Mouse (Mus musculus) embryonic facial prominence, embryonic 12.5 days (tissue): ENCODE measurements around the gene Senp2. TPM values are rescaled to one million over a fixed set of nuclear protein-coding genes. Genes with fewer than 3 reads are reported as not detected.
A peak's percentile ranks its signal among the peaks of the same experiment; 100 is the strongest.
"Not testable (repeated sequence)": the region's sequence is repeated elsewhere in the genome, so short reads cannot be mapped to it uniquely, and the experiment has no call there.

Experiments used
- ATAC-seq: fragments of 200-750 bp; cut with Nextera tagmentation; 2 replicates; pipeline ENCODE4 v1.8.0; 2017; ENCODE audit not compliant: insufficient number of reproducible peaks, insufficient read depth, low FRiP score, low TSS enrichment
- H3K27ac ChIP-seq: fragments of 300-500 bp; sonication (generic); 2 replicates; pipeline ENCODE4 v1.5.1; 2016; ENCODE audit warnings: mild to moderate bottlenecking
- H3K27me3 ChIP-seq: fragments of 300-500 bp; sonication (generic); 2 replicates; pipeline ENCODE4 v1.6.1; 2016; ENCODE audit warnings: mild to moderate bottlenecking, moderate library complexity
- H3K36me3 ChIP-seq: fragments of 300-500 bp; sonication (generic); 2 replicates; pipeline ENCODE4 v1.6.1; 2016; ENCODE audit warnings: mild to moderate bottlenecking
- H3K4me1 ChIP-seq: fragments of 300-500 bp; sonication (generic); 2 replicates; pipeline ENCODE4 v1.6.1; 2016
- H3K4me2 ChIP-seq: fragments of 300-500 bp; sonication (generic); replicated peaks from 2 replicates; pipeline ENCODE4 v1.6.1; 2016; ENCODE audit warnings: mild to moderate bottlenecking, moderate library complexity
- H3K4me3 ChIP-seq: fragments of 300-500 bp; sonication (generic); 2 replicates; pipeline ENCODE4 v1.5.1; 2016; ENCODE audit warnings: mild to moderate bottlenecking
- H3K9ac ChIP-seq: fragments of 300-500 bp; sonication (generic); 2 replicates; pipeline ENCODE4 v1.6.1; 2016; ENCODE audit warnings: mild to moderate bottlenecking, moderate library complexity
- H3K9me3 ChIP-seq: fragments of 300-500 bp; sonication (generic); 2 replicates; pipeline ENCODE4 v1.6.1; 2016; ENCODE audit warnings: mild to moderate bottlenecking, moderate library complexity
- WGBS: fragments of 180-500 bp; shearing (Covaris S2); methylation state at CpG from one replicate; pipeline ENCODE4 v1.1.7; 2016; 5-methylcytosine and 5-hydroxymethylcytosine counted together
- polyA plus RNA-seq: library from polyadenylated mRNA; unstranded; fragments of >200 nt; fragmentation: Nextera tagmentation; extraction: Ambion mirVana; gene quantifications from 2 replicates; pipeline ENCODE4 v1.2.1, GENCODE M21; 2016

Senp2 gene
- 62.7 and 68.3 TPM in 2 replicates for polyA plus RNA-seq

GRCm38 (mm10) chr16:22009099-22009584 lies at the start of gene Senp2:
Senp2 (plus strand) TSS chr16:22009484.
- Histone ChIP-seq H3K27me3 (no peaks in the 10 kb centered on the region), H3K9me3 (no peaks in the 10 kb centered on the region), H3K4me3 (peak within 1 kb of the TSS; percentile 98), H3K36me3 (no peaks in the 10 kb centered on the region), H3K4me2 (peak within 1 kb of the TSS; percentile 70), H3K27ac (peak within 1 kb of the TSS; percentile 81), H3K9ac (peak within 1 kb of the TSS; percentile 94), H3K4me1 (peaks cover 12% of the 10 kb centered on the region)
- under 1% methylated on average over 34 of the region's 45 CpGs for WGBS
- ATAC-seq, result peak; percentile 98

GRCm38 (mm10) chr16:21965576-21965975 lies 43.7 kb upstream of the Senp2 start:
- Histone ChIP-seq H3K4me1 (no peaks in the 10 kb centered on the region), H3K27ac (no peak overlapping the region), H3K36me3 (no peaks in the 10 kb centered on the region), H3K9ac (no peak overlapping the region), H3K4me3 (no peak overlapping the region), H3K4me2 (no peak overlapping the region), H3K9me3 (no peaks in the 10 kb centered on the region), H3K27me3 (no peaks in the 10 kb centered on the region)
- WGBS, result 75% methylated on average over 3 of the region's 3 CpGs
- no peak for ATAC-seq

GRCm38 (mm10) chr16:21969874-21970273 lies 39.4 kb upstream of the Senp2 start:
- Histone ChIP-seq H3K9me3 (no peaks in the 10 kb centered on the region), H3K9ac (no peak overlapping the region), H3K4me3 (no peak overlapping the region), H3K27me3 (no peaks in the 10 kb centered on the region), H3K4me1 (no peaks in the 10 kb centered on the region), H3K36me3 (no peaks in the 10 kb centered on the region), H3K4me2 (no peak overlapping the region), H3K27ac (no peak overlapping the region)
- no peak for ATAC-seq
- WGBS, result 71% methylated on average over 5 of the region's 5 CpGs

DNA sequence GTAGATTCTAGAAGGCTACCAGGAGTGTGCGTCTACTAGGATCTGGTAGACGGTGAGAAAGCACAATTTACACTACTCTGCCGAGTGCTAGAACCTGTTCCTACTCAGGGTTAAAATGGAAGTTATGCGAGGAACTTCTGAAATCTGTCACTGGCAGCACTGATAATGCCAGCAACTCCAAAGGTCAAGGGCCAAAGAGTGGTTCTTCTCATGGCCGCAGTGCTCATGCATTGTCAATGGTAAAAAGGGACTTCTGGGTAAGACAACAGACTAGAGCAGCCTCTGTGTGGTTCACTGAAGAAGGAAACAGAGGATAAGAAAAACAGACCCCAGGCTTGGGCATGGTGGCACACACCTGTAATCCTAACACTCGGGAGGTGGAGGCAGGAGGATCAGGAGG lies 38.7 kb upstream of the Senp2 start:
- Histone ChIP-seq H3K36me3 (no peaks in the 10 kb centered on the region), H3K9me3 (no peaks in the 10 kb centered on the region), H3K4me2 (no peak overlapping the region), H3K4me1 (no peaks in the 10 kb centered on the region), H3K27ac (no peak overlapping the region), H3K27me3 (peaks cover 3% of the 10 kb centered on the region; the same call in 1 of the 2 replicates), H3K9ac (no peak overlapping the region), H3K4me3 (no peak overlapping the region)
- no peak for ATAC-seq
- WGBS, result 85% methylated on average over 6 of the region's 6 CpGs

DNA sequence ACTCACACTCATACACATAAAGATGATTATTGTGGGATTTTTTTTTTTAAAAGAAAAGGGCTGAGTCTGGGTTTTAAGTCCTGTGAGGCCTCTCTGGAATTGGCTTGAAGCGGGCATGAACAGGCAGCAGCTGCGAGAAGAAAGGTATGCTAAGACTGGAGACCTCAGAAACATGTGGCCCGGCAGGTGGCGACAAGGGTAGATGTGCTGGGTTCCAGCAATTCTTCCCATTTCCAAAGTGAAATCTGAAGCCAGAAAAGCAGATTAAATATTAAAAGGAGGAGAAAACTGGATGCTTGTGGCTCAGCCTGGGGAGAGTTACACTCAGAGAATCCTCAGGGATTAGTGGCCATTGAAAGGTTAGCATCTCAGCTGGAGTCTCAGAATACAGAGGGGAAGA lies 37.8 kb upstream of the Senp2 start:
- Histone ChIP-seq H3K36me3 (no peaks in the 10 kb centered on the region), H3K9me3 (no peaks in the 10 kb centered on the region), H3K4me3 (no peak overlapping the region), H3K9ac (no peak overlapping the region), H3K4me2 (no peak overlapping the region), H3K4me1 (peaks cover 6% of the 10 kb centered on the region), H3K27me3 (peaks cover 11% of the 10 kb centered on the region), H3K27ac (no peak overlapping the region)
- no peak for ATAC-seq
- WGBS, result 42% methylated on average over 4 of the region's 4 CpGs

DNA sequence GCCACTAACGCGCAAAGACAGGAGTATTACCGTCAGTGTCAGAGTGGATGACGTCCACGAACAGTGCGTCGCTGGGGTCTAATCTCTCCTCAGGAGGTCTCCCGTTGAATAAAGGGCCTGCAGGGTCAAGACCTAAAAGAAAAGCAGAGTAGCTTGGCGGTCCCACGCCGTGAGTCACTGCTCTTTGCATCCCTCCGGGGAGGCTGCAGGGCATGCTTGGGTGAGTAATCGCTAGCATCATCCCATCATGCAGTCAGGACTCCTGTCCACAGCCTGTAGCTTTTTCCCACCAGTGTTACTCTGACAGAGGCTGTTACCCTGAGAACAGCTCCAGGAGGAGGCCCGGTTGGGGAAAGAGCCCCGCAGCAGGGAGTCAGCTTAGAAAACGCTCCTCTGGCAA lies 33.1 kb upstream of the Senp2 start:
- no peak for ATAC-seq
- WGBS, result 4% methylated on average over 16 of the region's 16 CpGs
- H3K4me3 ChIP-seq, result no peak overlapping the region
- no peaks in the 10 kb centered on the region for H3K36me3 ChIP-seq
- H3K27ac ChIP-seq, result no peak overlapping the region
- H3K9me3 ChIP-seq, result no peaks in the 10 kb centered on the region
- H3K9ac ChIP-seq, result peak overlapping the region; percentile 31; the same call in 1 of the 2 replicates
- H3K4me1 ChIP-seq, result peaks cover 6% of the 10 kb centered on the region
- H3K27me3 ChIP-seq, result peaks cover 11% of the 10 kb centered on the region
- H3K4me2 ChIP-seq, result peak overlapping the region; percentile 38

GRCm38 (mm10) chr16:21977347-21977746 lies 31.9 kb upstream of the Senp2 start:
- H3K27me3 ChIP-seq, result peaks cover 11% of the 10 kb centered on the region
- H3K9me3 ChIP-seq, result no peaks in the 10 kb centered on the region
- H3K4me1 ChIP-seq, result peaks cover 6% of the 10 kb centered on the region
- WGBS, result 53% methylated on average over 5 of the region's 5 CpGs
- H3K9ac ChIP-seq, result no peak overlapping the region
- H3K27ac ChIP-seq, result no peak overlapping the region
- ATAC-seq, result no peak
- H3K4me3 ChIP-seq, result no peak overlapping the region
- no peak overlapping the region for H3K4me2 ChIP-seq
- no peaks in the 10 kb centered on the region for H3K36me3 ChIP-seq

DNA sequence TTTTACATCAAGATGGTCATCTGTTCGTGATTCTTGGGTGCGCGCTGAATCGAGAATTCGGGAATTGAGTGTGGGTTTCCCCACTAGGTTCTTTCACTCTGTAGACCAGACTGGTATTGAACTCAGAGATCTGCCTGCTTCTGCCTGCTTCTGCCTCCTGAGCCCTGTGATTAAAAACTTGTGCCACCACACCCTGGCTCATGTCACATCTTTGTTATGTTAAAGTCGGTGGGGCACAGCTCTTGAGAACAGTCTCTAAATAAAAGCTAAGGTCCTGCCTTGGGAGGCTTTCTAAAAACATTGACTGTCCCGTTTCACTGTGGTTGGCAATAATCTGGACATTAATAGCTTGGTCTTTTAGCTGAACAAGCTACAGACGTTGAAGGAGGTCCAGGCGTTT lies 26.1 kb upstream of the Senp2 start:
- ATAC-seq, result no peak
- WGBS, result 94% methylated on average over 9 of the region's 9 CpGs

DNA sequence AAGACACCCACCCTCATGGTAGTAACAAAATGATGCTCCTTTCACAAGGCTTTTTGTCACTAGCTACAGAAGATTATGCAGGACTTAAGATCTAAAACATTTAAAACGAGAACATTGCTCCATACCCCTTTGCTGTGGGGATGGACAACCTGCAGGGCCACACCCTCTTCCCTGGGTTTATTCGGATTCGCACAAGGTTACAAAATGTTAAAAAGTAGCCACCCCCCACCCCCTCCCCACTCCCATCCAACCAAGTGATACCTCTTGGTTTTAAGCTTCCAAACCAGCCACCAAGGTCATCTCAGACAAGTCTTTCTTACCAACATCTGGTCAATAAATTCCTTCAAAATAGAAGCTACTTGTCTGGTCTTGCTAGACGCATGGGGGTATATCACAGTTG lies 25.7 kb upstream of the Senp2 start:
- Histone ChIP-seq H3K27ac (no peak overlapping the region), H3K9me3 (no peaks in the 10 kb centered on the region), H3K4me2 (no peak overlapping the region), H3K4me1 (no peaks in the 10 kb centered on the region), H3K9ac (no peak overlapping the region), H3K27me3 (no peaks in the 10 kb centered on the region), H3K4me3 (no peak overlapping the region), H3K36me3 (no peaks in the 10 kb centered on the region)
- ATAC-seq, result no peak
- 93% methylated on average over 4 of the region's 4 CpGs for WGBS

More for the DNA sequence above, 26.1 kb upstream of the Senp2 start:
- Histone ChIP-seq H3K27ac (no peak overlapping the region), H3K9ac (no peak overlapping the region), H3K4me2 (no peak overlapping the region), H3K27me3 (no peaks in the 10 kb centered on the region), H3K4me1 (no peaks in the 10 kb centered on the region), H3K36me3 (no peaks in the 10 kb centered on the region), H3K4me3 (no peak overlapping the region), H3K9me3 (no peaks in the 10 kb centered on the region)

GRCm38 (mm10) chr16:21984091-21984490 lies 25.2 kb upstream of the Senp2 start:
- Histone ChIP-seq H3K27me3 (no peaks in the 10 kb centered on the region), H3K4me1 (no peaks in the 10 kb centered on the region), H3K36me3 (no peaks in the 10 kb centered on the region), H3K9me3 (no peaks in the 10 kb centered on the region), H3K4me3 (no peak overlapping the region), H3K27ac (no peak overlapping the region), H3K9ac (no peak overlapping the region), H3K4me2 (no peak overlapping the region)
- ATAC-seq, result no peak
- 86% methylated on average over 12 of the region's 12 CpGs for whole genome bisulfite sequencing

DNA sequence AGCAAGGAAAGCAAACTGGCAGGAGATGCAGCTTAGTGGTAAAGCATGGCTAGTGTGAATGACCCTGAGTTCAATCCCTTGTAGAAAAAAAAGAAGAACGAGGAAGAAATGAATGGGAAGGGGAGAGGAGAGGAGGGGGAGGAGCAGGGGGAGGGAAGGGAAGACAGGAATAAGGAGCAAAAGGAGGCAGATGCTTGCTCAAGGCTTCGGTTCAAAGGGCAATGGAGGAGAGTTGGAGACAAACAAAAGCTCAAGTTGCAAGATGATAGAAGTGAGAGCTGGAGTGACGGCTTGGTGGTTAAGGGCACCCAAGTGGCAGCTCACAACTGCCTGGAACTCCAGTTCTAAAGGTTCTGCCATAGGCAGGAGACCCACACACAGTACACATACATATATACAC lies 23.1 kb upstream of the Senp2 start:
- H3K27me3 ChIP-seq, result no peaks in the 10 kb centered on the region
- WGBS, result 44% methylated on average over 3 of the region's 3 CpGs
- no peak overlapping the region for H3K4me2 ChIP-seq
- H3K4me1 ChIP-seq, result no peaks in the 10 kb centered on the region
- H3K4me3 ChIP-seq, result no peak overlapping the region
- no peaks in the 10 kb centered on the region for H3K9me3 ChIP-seq
- no peaks in the 10 kb centered on the region for H3K36me3 ChIP-seq
- no peak for ATAC-seq
- no peak overlapping the region for H3K27ac ChIP-seq
- no peak overlapping the region for H3K9ac ChIP-seq

DNA sequence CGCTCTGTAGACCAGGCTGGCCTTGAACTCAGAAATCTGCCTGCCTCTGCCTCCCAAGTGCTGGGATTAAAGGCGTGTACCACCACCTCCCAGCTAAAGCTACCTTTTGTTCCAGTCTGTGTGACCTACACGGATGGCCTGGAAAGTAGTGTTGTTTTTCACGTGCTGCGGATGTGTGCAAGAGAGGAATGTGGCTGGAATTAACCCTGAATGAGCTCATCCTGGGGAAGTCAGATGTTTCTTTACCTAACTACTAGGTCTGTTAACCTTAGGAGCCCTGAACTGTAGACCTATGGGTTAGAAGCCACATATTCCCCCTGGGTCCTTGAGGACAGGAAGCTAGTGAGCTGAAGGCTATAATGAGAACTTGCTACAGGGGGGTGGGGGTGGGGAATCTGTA lies 21.3 kb upstream of the Senp2 start:
- 44% methylated on average over 5 of the region's 5 CpGs for WGBS
- no peak overlapping the region for H3K4me3 ChIP-seq
- no peaks in the 10 kb centered on the region for H3K36me3 ChIP-seq
- no peaks in the 10 kb centered on the region for H3K9me3 ChIP-seq
- no peak for ATAC-seq
- H3K4me1 ChIP-seq, result no peaks in the 10 kb centered on the region
- no peak overlapping the region for H3K27ac ChIP-seq
- H3K27me3 ChIP-seq, result no peaks in the 10 kb centered on the region
- no peak overlapping the region for H3K4me2 ChIP-seq
- no peak overlapping the region for H3K9ac ChIP-seq

DNA sequence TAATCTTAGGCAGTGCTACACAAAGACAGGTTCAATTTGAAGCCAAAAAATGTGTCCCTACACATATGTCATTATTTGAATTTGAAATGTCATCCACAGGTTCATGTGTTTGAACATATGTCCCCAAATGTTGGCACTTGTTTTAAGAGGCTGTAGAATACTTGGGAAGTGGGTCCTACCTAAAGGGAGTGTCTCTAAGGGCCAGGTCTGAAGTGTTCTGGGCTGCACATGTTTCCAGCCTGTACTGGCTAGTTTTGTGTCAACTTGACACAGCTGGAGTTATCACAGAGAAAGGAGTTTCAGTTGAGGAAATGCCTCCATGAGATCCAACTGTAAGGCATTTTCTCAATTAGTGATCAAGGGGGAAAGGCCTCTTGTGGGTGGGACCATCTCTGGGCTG lies 18.4 kb upstream of the Senp2 start:
- not testable (repeated sequence) for H3K9ac ChIP-seq, H3K4me1 ChIP-seq, H3K9me3 ChIP-seq, ATAC-seq, H3K27me3 ChIP-seq, H3K4me3 ChIP-seq, H3K27ac ChIP-seq, H3K4me2 ChIP-seq, H3K36me3 ChIP-seq
